Mouse (Mus musculus): ENCODE measurements around the gene Dohh.

DNA sequence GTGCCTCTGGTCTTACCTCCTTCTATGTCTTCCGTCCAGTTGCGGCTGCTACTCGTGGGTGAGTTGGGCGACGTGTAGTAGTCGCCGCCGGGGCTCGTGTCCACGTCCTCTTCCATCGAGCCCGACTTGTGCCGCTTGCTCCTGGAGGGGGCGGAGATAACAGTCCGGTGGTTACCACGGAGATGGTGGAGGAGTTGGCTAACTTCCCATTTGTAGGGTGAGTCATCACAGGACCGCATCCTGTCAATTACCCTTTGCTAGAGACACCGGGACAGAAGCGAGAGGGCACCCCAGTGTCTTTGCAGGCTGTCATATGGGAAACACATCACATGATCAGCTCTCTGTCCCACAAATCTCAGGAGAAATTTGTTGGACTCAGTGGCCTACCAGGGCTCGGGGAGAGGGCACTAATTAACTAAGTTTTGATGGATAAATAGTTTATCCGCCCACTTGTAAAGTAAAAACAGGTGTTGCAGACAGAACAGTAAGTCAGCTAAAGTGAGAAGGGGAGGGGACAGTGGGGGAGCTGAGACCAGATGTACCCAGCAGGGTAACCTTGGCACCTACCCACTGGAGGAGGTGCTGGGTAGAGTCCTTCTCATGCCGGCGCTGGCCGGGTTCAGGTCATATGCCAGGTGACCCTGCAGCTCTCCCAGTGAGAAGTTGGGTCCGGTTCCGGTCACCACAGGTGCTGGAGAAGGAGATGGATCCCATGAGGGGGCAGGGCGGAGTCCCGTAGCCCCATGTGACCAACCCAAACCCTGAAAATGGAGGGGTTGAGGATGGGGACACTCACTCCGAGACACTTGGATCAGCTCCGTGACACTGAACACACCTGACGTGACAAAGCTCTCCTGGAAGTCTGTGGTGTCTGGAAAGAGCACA is 23.6 kb downstream of the Dohh start:
- TF ChIP-seq TAL1 (IDR thresholded peaks at IDR 0.05; ENCODE audit: low read length): no peak
- no peak for TF ChIP-seq GATA1 (IDR thresholded peaks at IDR 0.05; ENCODE audit: low read length)
